Mouse (Mus musculus): Measurements from ENCODE around the gene Dcun1d2. TPM values are rescaled to one million over a fixed set of nuclear protein-coding genes. Genes with fewer than 3 reads are reported as not detected.

The Dcun1d2 gene
- total and polyA plus RNA-seq, 2 experiments from 2014 or later: 25.1 to 33.8 TPM

GRCm38 (mm10) chr8:13267566-13267965, 20.4 kb downstream of the Dcun1d2 start:
- DNase-seq (ENCODE audit: low spot score) (no peak), ATAC-seq (no peak)
- Histone ChIP-seq H3K4me3 (ENCODE audit: low read length) (no peak overlapping the region), H3K9me3 (ENCODE audit: low read length) (no peaks in the 10 kb centered on the region), H3K36me3 (ENCODE audit: insufficient read depth, low read length) (peaks cover 31% of the 10 kb centered on the region), H3K4me1 (ENCODE audit: insufficient read depth, low read length) (no peaks in the 10 kb centered on the region), H3K27ac (no peak overlapping the region), H3K27me3 (ENCODE audit: insufficient read depth, low read length) (no peaks in the 10 kb centered on the region), H3K4me2 (ENCODE audit: low read depth, low read length) (no peak overlapping the region), H3K9ac (replicated peaks; ENCODE audit: low read length) (no peak overlapping the region)
- TF ChIP-seq CTCF (IDR thresholded peaks at IDR 0.05; ENCODE audit: low read depth): no peak
- WGBS: 72% methylated on average over 2 of the region's 2 CpGs

GRCm38 (mm10) chr8:13263376-13263775, 24.6 kb downstream of the Dcun1d2 start:
- Histone ChIP-seq H3K4me2 (ENCODE audit: low read depth, low read length) (no peak overlapping the region), H3K4me3 (ENCODE audit: low read length) (no peak overlapping the region), H3K36me3 (ENCODE audit: insufficient read depth, low read length) (peaks cover 22% of the 10 kb centered on the region; the same call in 1 of the 2 replicates), H3K9me3 (ENCODE audit: low read length) (no peaks in the 10 kb centered on the region), H3K27me3 (ENCODE audit: insufficient read depth, low read length) (no peaks in the 10 kb centered on the region), H3K27ac (no peak overlapping the region), H3K9ac (replicated peaks; ENCODE audit: low read length) (no peak overlapping the region), H3K4me1 (ENCODE audit: insufficient read depth, low read length) (no peaks in the 10 kb centered on the region)
- DNase-seq (ENCODE audit: low spot score) (no peak), ATAC-seq (no peak)
- 66% methylated on average over 3 of the region's 3 CpGs for WGBS
- TF ChIP-seq CTCF (IDR thresholded peaks at IDR 0.05; ENCODE audit: low read depth): no peak

- no peak within 1 kb of the TSS for H3K27ac ChIP-seq
- 34% methylated on average over 8 of the region's 8 CpGs for WGBS
- H3K9me3 ChIP-seq (ENCODE audit: low read length): no peaks in the 10 kb centered on the region
- H3K36me3 ChIP-seq (ENCODE audit: insufficient read depth, low read length): peaks cover 27% of the 10 kb centered on the region; the same call in 1 of the 2 replicates
- ATAC-seq: peak; percentile 88
- 0 out of 2 replicates have a peak, but pooled peaks cover 3% of the 10 kb centered on the region for H3K4me1 ChIP-seq (ENCODE audit: insufficient read depth, low read length)
- H3K4me3 ChIP-seq (ENCODE audit: low read length): no peak within 1 kb of the TSS
- no peaks in the 10 kb centered on the region for H3K27me3 ChIP-seq (ENCODE audit: insufficient read depth, low read length)
- no peak within 1 kb of the TSS for H3K4me2 ChIP-seq (ENCODE audit: low read depth, low read length)
- H3K9ac ChIP-seq (replicated peaks; ENCODE audit: low read length): no peak within 1 kb of the TSS
- peak; percentile 84 for TF ChIP-seq CTCF (IDR thresholded peaks at IDR 0.05; ENCODE audit: low read depth)
- DNase-seq (ENCODE audit: low spot score): peak; percentile 72
Measured at GRCm38 (mm10) chr8:13254019-13254418, 33.9 kb downstream of the Dcun1d2 start, which contains the start of gene Adprhl1. Adprhl1 (minus strand) TSS chr8:13254162.

- ATAC-seq (no peak), DNase-seq (ENCODE audit: low spot score) (no peak)
- Histone ChIP-seq H3K27me3 (ENCODE audit: insufficient read depth, low read length) (no peaks in the 10 kb centered on the region), H3K4me1 (ENCODE audit: insufficient read depth, low read length) (0 out of 2 replicates have a peak, but pooled peaks cover 3% of the 10 kb centered on the region), H3K27ac (no peak overlapping the region), H3K36me3 (ENCODE audit: insufficient read depth, low read length) (peaks cover 22% of the 10 kb centered on the region; the same call in 1 of the 2 replicates), H3K4me3 (ENCODE audit: low read length) (no peak overlapping the region), H3K9me3 (ENCODE audit: low read length) (no peaks in the 10 kb centered on the region), H3K9ac (replicated peaks; ENCODE audit: low read length) (no peak overlapping the region), H3K4me2 (ENCODE audit: low read depth, low read length) (no peak overlapping the region)
- WGBS: 85% methylated on average over 5 of the region's 5 CpGs
- no peak for TF ChIP-seq CTCF (IDR thresholded peaks at IDR 0.05; ENCODE audit: low read depth)
Measured at GRCm38 (mm10) chr8:13253413-13253812, 34.5 kb downstream of the Dcun1d2 start.

GRCm38 (mm10) chr8:13252837-13253236, 35.1 kb downstream of the Dcun1d2 start:
- 0 out of 2 replicates have a peak, but pooled peaks cover 3% of the 10 kb centered on the region for H3K4me1 ChIP-seq (ENCODE audit: insufficient read depth, low read length)
- no peak overlapping the region for H3K4me3 ChIP-seq (ENCODE audit: low read length)
- H3K9ac ChIP-seq (replicated peaks; ENCODE audit: low read length): no peak overlapping the region
- no peak for TF ChIP-seq CTCF (IDR thresholded peaks at IDR 0.05; ENCODE audit: low read depth)
- H3K27me3 ChIP-seq (ENCODE audit: insufficient read depth, low read length): no peaks in the 10 kb centered on the region
- H3K36me3 ChIP-seq (ENCODE audit: insufficient read depth, low read length): peaks cover 22% of the 10 kb centered on the region; the same call in 1 of the 2 replicates
- no peaks in the 10 kb centered on the region for H3K9me3 ChIP-seq (ENCODE audit: low read length)
- H3K4me2 ChIP-seq (ENCODE audit: low read depth, low read length): no peak overlapping the region
- DNase-seq (ENCODE audit: low spot score) (no peak), ATAC-seq (no peak)
- 90% methylated on average over 13 of the region's 13 CpGs for WGBS
- H3K27ac ChIP-seq: no peak overlapping the region

- no peak for TF ChIP-seq CTCF (IDR thresholded peaks at IDR 0.05; ENCODE audit: low read depth)
- 88% methylated on average over 11 of the region's 11 CpGs for WGBS
- no peaks in the 10 kb centered on the region for H3K9me3 ChIP-seq (ENCODE audit: low read length)
- H3K4me1 ChIP-seq (ENCODE audit: insufficient read depth, low read length): no peaks in the 10 kb centered on the region
- H3K36me3 ChIP-seq (ENCODE audit: insufficient read depth, low read length): no peaks in the 10 kb centered on the region
- H3K4me3 ChIP-seq (ENCODE audit: low read length): no peak overlapping the region
- ATAC-seq (no peak), DNase-seq (ENCODE audit: low spot score) (no peak)
- no peak overlapping the region for H3K27ac ChIP-seq
- H3K4me2 ChIP-seq (ENCODE audit: low read depth, low read length): no peak overlapping the region
- H3K27me3 ChIP-seq (ENCODE audit: insufficient read depth, low read length): no peaks in the 10 kb centered on the region
- no peak overlapping the region for H3K9ac ChIP-seq (replicated peaks; ENCODE audit: low read length)
Measured at GRCm38 (mm10) chr8:13244343-13244880, 43.5 kb downstream of the Dcun1d2 start.

All from hindbrain, postnatal 0 days (tissue).